Mouse (Mus musculus): ENCODE measurements around the gene Pde4d. TPM values are rescaled to one million over a fixed set of nuclear protein-coding genes. Genes with fewer than 3 reads are reported as not detected.

The Pde4d gene
- polyA plus RNA-seq, 1 experiment from 2014 or later, result 13.0 TPM

DNA sequence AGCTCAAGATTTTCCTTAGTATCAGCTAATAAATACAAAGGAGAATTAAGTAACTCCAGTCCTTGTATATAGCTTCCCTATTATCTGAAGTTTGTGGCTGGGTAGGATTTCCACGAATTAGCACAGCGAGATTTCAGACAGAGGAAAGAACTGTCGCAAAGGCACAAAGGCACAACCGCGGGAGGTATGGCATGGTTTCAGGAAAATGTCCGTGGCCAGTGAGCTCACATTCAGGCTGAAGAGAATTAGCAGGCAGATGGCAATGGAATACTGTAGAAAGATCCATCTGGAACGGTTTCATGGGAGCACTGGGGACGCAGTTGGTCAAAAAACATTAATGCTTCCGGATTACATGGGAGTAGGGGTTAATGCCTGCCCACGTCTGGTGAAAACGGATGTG, 898.0 kb downstream of the Pde4d start:
- no peak for ATAC-seq (ENCODE audit: low FRiP score, low TSS enrichment)
- DNase-seq (ENCODE audit: low spot score), result no peak
- no peaks in the 10 kb centered on the region for H3K4me1 ChIP-seq (replicated peaks; ENCODE audit: control insufficient read depth, insufficient read depth)
- WGBS, result 74% methylated on average over 11 of the region's 11 CpGs
- H3K27me3 ChIP-seq (ENCODE audit: control insufficient read depth, insufficient read depth, low read length), result no peaks in the 10 kb centered on the region
- H3K27ac ChIP-seq (replicated peaks), result no peak overlapping the region
- no peak overlapping the region for H3K9ac ChIP-seq (ENCODE audit: low read length)
- H3K4me3 ChIP-seq (ENCODE audit: low read depth, low read length), result no peak overlapping the region
- no peaks in the 10 kb centered on the region for H3K9me3 ChIP-seq (ENCODE audit: control insufficient read depth, low read length)
- TF ChIP-seq CTCF (IDR thresholded peaks at IDR 0.05; ENCODE audit: low read depth) (no peak), EP300 (optimal IDR thresholded peaks at IDR 0.05) (no peak)
- no peak overlapping the region for H3K4me2 ChIP-seq (replicated peaks; ENCODE audit: low read depth)
- H3K36me3 ChIP-seq (ENCODE audit: control insufficient read depth, insufficient read depth, low read length), result no peaks in the 10 kb centered on the region

DNA sequence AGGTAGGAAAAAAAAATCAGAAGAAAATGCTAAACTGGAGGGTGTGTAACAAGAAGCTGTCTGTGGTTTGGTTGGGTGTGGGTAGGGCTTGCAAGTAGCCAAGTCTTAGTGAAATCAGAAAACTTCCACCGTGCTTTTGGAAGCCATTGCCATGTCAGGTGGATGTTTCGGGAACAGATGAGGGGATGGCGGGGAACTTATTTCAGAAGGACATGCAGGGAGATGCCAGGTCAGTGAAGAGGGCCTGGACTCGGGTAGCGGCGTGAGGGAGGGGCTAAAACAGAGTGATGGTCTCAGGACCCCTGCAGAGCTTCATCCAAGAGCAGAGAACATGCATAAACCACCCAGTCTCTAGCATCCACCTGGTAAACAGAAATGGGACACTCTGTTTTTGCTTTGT, 898.6 kb downstream of the Pde4d start:
- TF ChIP-seq CTCF (IDR thresholded peaks at IDR 0.05; ENCODE audit: low read depth) (no peak), EP300 (optimal IDR thresholded peaks at IDR 0.05) (no peak)
- H3K36me3 ChIP-seq (ENCODE audit: control insufficient read depth, insufficient read depth, low read length), result no peaks in the 10 kb centered on the region
- 89% methylated on average over 6 of the region's 6 CpGs for WGBS
- H3K27ac ChIP-seq (replicated peaks), result no peak overlapping the region
- no peak overlapping the region for H3K4me3 ChIP-seq (ENCODE audit: low read depth, low read length)
- no peak overlapping the region for H3K9ac ChIP-seq (ENCODE audit: low read length)
- no peaks in the 10 kb centered on the region for H3K9me3 ChIP-seq (ENCODE audit: control insufficient read depth, low read length)
- no peak overlapping the region for H3K4me2 ChIP-seq (replicated peaks; ENCODE audit: low read depth)
- no peaks in the 10 kb centered on the region for H3K4me1 ChIP-seq (replicated peaks; ENCODE audit: control insufficient read depth, insufficient read depth)
- ATAC-seq (ENCODE audit: low FRiP score, low TSS enrichment) (no peak), DNase-seq (ENCODE audit: low spot score) (no peak)
- no peaks in the 10 kb centered on the region for H3K27me3 ChIP-seq (ENCODE audit: control insufficient read depth, insufficient read depth, low read length)

DNA sequence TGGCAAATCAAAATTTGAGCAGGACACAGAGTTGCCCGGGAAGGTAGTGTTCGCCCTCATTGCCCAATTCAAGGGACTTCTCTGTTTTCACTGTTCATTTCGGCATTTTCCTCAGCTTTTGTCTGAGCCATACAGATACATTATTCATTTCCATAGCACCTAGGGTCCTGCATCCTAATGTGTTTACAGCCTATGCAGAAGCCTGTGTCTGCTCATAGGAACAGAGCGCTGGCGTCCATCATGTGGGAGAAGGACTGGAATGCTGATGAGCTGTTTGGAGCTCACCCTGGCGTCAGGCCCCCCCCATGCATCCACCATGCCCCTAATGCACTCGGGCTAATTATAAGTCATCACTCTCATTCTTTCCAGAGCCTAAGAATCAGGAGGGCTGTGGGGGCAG, 900.4 kb downstream of the Pde4d start:
- Histone ChIP-seq H3K4me3 (ENCODE audit: low read depth, low read length) (no peak overlapping the region), H3K4me2 (replicated peaks; ENCODE audit: low read depth) (no peak overlapping the region), H3K9ac (ENCODE audit: low read length) (no peak overlapping the region), H3K27ac (replicated peaks) (no peak overlapping the region), H3K27me3 (ENCODE audit: control insufficient read depth, insufficient read depth, low read length) (no peaks in the 10 kb centered on the region), H3K36me3 (ENCODE audit: control insufficient read depth, insufficient read depth, low read length) (no peaks in the 10 kb centered on the region), H3K4me1 (replicated peaks; ENCODE audit: control insufficient read depth, insufficient read depth) (no peaks in the 10 kb centered on the region), H3K9me3 (ENCODE audit: control insufficient read depth, low read length) (no peaks in the 10 kb centered on the region)
- DNase-seq (ENCODE audit: low spot score) (no peak), ATAC-seq (ENCODE audit: low FRiP score, low TSS enrichment) (no peak)
- WGBS, result 82% methylated on average over 7 of the region's 7 CpGs
- TF ChIP-seq EP300 (optimal IDR thresholded peaks at IDR 0.05), result no peak
- TF ChIP-seq CTCF (IDR thresholded peaks at IDR 0.05; ENCODE audit: low read depth), result no peak

DNA sequence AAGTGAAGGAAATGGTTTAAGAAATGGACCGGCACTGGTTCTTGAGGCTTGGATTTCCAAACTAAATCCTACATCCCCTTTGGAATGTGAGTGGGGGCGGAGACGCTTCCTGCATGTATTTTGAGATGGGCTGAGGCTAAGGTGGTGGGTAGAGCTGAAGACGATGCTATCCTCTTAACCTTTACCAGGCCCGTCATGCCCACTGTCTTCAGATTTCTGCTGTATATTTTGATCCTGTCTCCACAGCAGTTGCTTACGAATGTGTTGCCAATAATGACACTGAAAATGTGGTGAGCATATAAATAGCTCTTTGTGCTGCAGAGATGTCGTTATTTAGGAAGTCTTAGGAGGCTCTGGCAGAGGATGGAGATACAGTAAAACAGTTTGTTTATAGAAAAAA, 904.3 kb downstream of the Pde4d start:
- no peaks in the 10 kb centered on the region for H3K9me3 ChIP-seq (ENCODE audit: control insufficient read depth, low read length)
- H3K27me3 ChIP-seq (ENCODE audit: control insufficient read depth, insufficient read depth, low read length), result no peaks in the 10 kb centered on the region
- WGBS, result 65% methylated on average over 7 of the region's 7 CpGs
- no peak for ATAC-seq (ENCODE audit: low FRiP score, low TSS enrichment)
- H3K9ac ChIP-seq (ENCODE audit: low read length), result no peak overlapping the region
- no peaks in the 10 kb centered on the region for H3K36me3 ChIP-seq (ENCODE audit: control insufficient read depth, insufficient read depth, low read length)
- no peaks in the 10 kb centered on the region for H3K4me1 ChIP-seq (replicated peaks; ENCODE audit: control insufficient read depth, insufficient read depth)
- no peak overlapping the region for H3K4me3 ChIP-seq (ENCODE audit: low read depth, low read length)
- H3K4me2 ChIP-seq (replicated peaks; ENCODE audit: low read depth), result no peak overlapping the region
- DNase-seq (ENCODE audit: low spot score), result no peak
- TF ChIP-seq CTCF (IDR thresholded peaks at IDR 0.05; ENCODE audit: low read depth) (no peak), EP300 (optimal IDR thresholded peaks at IDR 0.05) (no peak)
- no peak overlapping the region for H3K27ac ChIP-seq (replicated peaks)

DNA sequence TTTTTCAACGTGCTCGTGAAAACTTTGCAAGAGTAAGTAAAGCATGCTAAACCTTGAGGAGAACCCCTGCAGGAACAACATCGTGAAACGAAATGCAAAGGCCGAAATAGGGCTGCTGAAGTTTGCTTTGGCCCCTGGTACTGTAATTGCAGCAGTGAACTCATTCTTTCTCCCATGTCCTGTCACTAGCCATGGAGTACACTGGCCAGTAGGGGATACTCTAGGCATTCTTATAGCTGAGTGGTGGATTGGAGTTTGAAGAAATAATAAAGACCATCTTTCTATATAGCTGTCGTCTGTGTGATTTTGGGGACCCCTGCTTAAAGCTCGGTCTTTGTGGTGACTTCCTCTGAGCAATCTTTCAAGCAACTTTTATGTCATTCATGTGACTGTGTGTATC, 906.5 kb downstream of the Pde4d start:
- Histone ChIP-seq H3K4me1 (replicated peaks; ENCODE audit: control insufficient read depth, insufficient read depth) (no peaks in the 10 kb centered on the region), H3K4me2 (replicated peaks; ENCODE audit: low read depth) (no peak overlapping the region), H3K4me3 (ENCODE audit: low read depth, low read length) (no peak overlapping the region), H3K36me3 (ENCODE audit: control insufficient read depth, insufficient read depth, low read length) (no peaks in the 10 kb centered on the region), H3K27me3 (ENCODE audit: control insufficient read depth, insufficient read depth, low read length) (no peaks in the 10 kb centered on the region), H3K9ac (ENCODE audit: low read length) (no peak overlapping the region), H3K27ac (replicated peaks) (no peak overlapping the region), H3K9me3 (ENCODE audit: control insufficient read depth, low read length) (no peaks in the 10 kb centered on the region)
- TF ChIP-seq CTCF (IDR thresholded peaks at IDR 0.05; ENCODE audit: low read depth) (peak; percentile 68), EP300 (optimal IDR thresholded peaks at IDR 0.05) (no peak)
- DNase-seq (ENCODE audit: low spot score) (no peak), ATAC-seq (ENCODE audit: low FRiP score, low TSS enrichment) (no peak)
- WGBS, result 87% methylated on average over 7 of the region's 7 CpGs

DNA sequence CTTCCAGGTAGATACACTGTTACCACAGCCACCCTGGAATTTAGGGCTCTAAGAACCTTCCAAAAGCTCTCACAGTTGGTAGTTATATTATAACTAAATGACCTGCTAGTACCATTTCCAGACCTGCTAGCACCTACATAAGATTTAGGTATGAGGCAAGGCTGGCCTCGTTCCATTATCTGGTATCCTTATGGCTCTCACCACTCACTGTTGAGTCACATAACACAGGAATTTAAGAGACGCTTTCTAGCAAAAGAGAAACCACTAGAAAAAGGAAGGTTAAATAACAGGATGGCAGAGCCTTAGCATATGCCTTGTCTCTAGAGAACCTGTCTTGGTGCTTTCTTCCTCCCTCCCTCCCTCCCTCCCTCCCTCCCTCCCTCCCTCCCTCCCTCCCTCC, 910.2 kb downstream of the Pde4d start:
- no peaks in the 10 kb centered on the region for H3K9me3 ChIP-seq (ENCODE audit: control insufficient read depth, low read length)
- H3K27ac ChIP-seq (replicated peaks), result no peak overlapping the region
- no peak overlapping the region for H3K4me2 ChIP-seq (replicated peaks; ENCODE audit: low read depth)
- no peaks in the 10 kb centered on the region for H3K36me3 ChIP-seq (ENCODE audit: control insufficient read depth, insufficient read depth, low read length)
- ATAC-seq (ENCODE audit: low FRiP score, low TSS enrichment) (no peak), DNase-seq (ENCODE audit: low spot score) (no peak)
- 74% methylated on average over 2 of the region's 2 CpGs for WGBS
- no peak overlapping the region for H3K9ac ChIP-seq (ENCODE audit: low read length)
- no peak overlapping the region for H3K4me3 ChIP-seq (ENCODE audit: low read depth, low read length)
- no peaks in the 10 kb centered on the region for H3K4me1 ChIP-seq (replicated peaks; ENCODE audit: control insufficient read depth, insufficient read depth)
- H3K27me3 ChIP-seq (ENCODE audit: control insufficient read depth, insufficient read depth, low read length), result no peaks in the 10 kb centered on the region
- TF ChIP-seq CTCF (IDR thresholded peaks at IDR 0.05; ENCODE audit: low read depth) (no peak), EP300 (optimal IDR thresholded peaks at IDR 0.05) (no peak)

Data from stomach, postnatal 0 days (tissue).